Mouse (Mus musculus) bone marrow, adult 2 months (tissue): ENCODE results near the gene Ube2u.

Experiments
- CTCF ChIP-seq: fragments of 200-500 bp; IDR thresholded peaks from 2 replicates; pipeline ENCODE4 v1.5.1; 2011; ENCODE audit warnings: low read length, control low read depth; ENCODE audit not compliant: control insufficient read depth, insufficient read depth
- POLR2A ChIP-seq: fragments of 200-500 bp; IDR thresholded peaks from 2 replicates; pipeline ENCODE4 v1.6.1; 2011; ENCODE audit warnings: low read depth, mild to moderate bottlenecking, control low read depth, low read length, borderline replicate concordance; ENCODE audit not compliant: control insufficient read depth

DNA sequence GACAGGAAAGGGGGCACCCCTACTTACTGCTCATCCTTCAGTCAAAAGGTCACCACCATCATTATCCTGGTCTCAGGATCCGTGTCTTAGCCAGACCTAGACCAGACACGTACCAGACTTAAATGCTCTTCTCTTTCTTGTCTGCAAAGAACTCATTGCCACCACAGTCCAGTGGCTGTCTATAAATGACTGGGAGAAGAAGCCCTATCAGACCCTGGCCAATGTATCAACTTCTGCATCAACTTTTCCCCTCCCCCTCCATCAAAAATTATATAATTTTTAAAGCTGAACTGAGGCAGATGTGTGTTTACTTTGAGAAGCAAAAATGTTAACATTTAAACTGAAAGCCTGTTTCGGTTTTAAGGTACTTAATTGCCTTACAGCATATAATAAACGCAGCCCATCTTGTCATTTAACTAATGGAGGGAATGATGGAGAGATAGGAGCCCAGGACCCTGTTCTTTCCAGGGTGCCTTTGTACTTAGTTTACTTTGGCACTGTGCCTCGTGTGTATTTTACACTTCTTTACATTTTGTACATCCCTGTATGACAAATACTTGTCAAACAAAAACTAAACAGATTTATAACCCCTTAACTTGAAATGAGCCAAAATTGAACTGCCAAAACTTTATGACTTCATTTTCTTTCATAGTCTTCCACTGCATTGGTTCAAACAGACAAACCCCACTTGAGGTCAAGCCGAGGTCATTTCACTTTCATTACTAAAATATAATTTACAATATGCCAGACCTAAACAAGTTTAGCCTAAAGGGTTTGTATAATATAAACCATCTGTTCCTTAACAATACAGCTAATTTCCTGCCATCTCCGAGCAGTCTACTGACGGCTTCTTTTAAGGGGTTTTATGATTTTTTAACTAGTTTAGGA is 43.1 kb upstream of the Ube2u start:
- TF ChIP-seq CTCF, result no peak
- TF ChIP-seq POLR2A, result no peak
